Mouse (Mus musculus) embryonic fibroblast, embryonic 13.5 days (primary cell): ENCODE results near the gene Fcgr1.

Experiments used
- CTCF ChIP-seq: IDR thresholded peaks from 2 replicates; pipeline ENCODE4 v1.5.1; 2011; ENCODE audit warnings: mild to moderate bottlenecking, control low read depth, low read length, moderate library complexity, borderline replicate concordance; ENCODE audit not compliant: insufficient read depth
- POLR2A ChIP-seq: IDR thresholded peaks from 2 replicates; pipeline ENCODE4 v1.6.1; 2011; ENCODE audit warnings: low read depth, mild to moderate bottlenecking, control low read depth, low read length, moderate library complexity

DNA sequence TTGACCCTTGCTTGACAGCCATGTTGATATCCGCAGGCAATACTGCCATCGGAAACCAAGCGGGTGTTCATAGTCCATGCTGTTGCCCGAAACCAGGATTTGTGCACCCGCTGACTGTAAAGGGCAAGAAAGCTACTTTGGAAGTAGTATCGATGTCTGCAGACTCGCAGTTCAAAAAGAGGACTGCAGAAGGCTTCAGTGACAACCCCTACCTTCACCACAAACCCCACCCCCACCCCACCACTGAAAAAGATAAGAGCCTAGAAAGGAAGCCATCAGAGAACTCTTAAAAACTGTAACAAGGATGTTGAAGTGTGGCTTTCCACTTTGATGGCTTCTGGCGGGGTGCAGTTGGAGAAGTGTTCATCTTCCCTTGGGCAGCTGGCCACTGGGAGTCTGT is 44.3 kb upstream of the Fcgr1 start:
- no peak for TF ChIP-seq CTCF
- TF ChIP-seq POLR2A: no peak
